Comparison of ENCODE assay signal across 8 mouse cellular contexts in genomic region chr6:117430876-117431781, GRCm38 (mm10).
A peak's percentile ranks its signal among the peaks of the same experiment; 100 is the strongest.
DNase-seq lines count a peak whose midpoint lies in the region; ATAC-seq lines count a peak whose summit lies in the region.

No protein-coding gene starts in this region.

- no peak overlapping the region for H3K9ac ChIP-seq in hindbrain, embryonic 16.5 days (ENCODE audit: low read depth, low read length)
- no peak overlapping the region for H3K9ac ChIP-seq in hindbrain, embryonic 11.5 days (ENCODE audit: low read depth, low read length)

- H3K4me3 ChIP-seq in hindbrain, embryonic 10.5 days = no peak overlapping the region
- no peak overlapping the region for H3K4me3 ChIP-seq in hindbrain, embryonic 16.5 days (ENCODE audit: low read length)
- H3K4me3 ChIP-seq in hindbrain, embryonic 11.5 days (ENCODE audit: low read depth, low read length) = no peak overlapping the region

- WGBS in hindbrain, embryonic 10.5 days = 74% methylated on average over 15 of the region's 15 CpGs
- WGBS in hindbrain, embryonic 16.5 days = 79% methylated on average over 15 of the region's 15 CpGs
- 78% methylated on average over 15 of the region's 15 CpGs for WGBS in hindbrain, embryonic 11.5 days

- no peaks in the 10 kb centered on the region for H3K36me3 ChIP-seq in hindbrain, embryonic 10.5 days
- H3K36me3 ChIP-seq in hindbrain, embryonic 16.5 days (ENCODE audit: control insufficient read depth, insufficient read depth, low read length) = no peaks in the 10 kb centered on the region
- no peaks in the 10 kb centered on the region for H3K36me3 ChIP-seq in hindbrain, embryonic 11.5 days (ENCODE audit: control insufficient read depth, insufficient read depth, low read length)

- peaks cover 40% of the 10 kb centered on the region for H3K4me1 ChIP-seq in hindbrain, embryonic 10.5 days (replicated peaks)
- H3K4me1 ChIP-seq in hindbrain, embryonic 16.5 days (ENCODE audit: control insufficient read depth, insufficient read depth, low read depth, low read length) = peaks cover 4% of the 10 kb centered on the region; the same call in 1 of the 2 replicates
- H3K4me1 ChIP-seq in hindbrain, embryonic 11.5 days (replicated peaks; ENCODE audit: control insufficient read depth, insufficient read depth, low read length) = no peaks in the 10 kb centered on the region

- H3K9me3 ChIP-seq in hindbrain, embryonic 10.5 days = no peaks in the 10 kb centered on the region
- no peaks in the 10 kb centered on the region for H3K9me3 ChIP-seq in hindbrain, embryonic 16.5 days (ENCODE audit: control insufficient read depth, low read length)
- H3K9me3 ChIP-seq in hindbrain, embryonic 11.5 days (ENCODE audit: control insufficient read depth, low read length) = no peaks in the 10 kb centered on the region

- peaks cover 3% of the 10 kb centered on the region; the same call in 1 of the 2 replicates for H3K27me3 ChIP-seq in hindbrain, embryonic 10.5 days (ENCODE audit: insufficient read depth, poor library complexity, severe bottlenecking)
- H3K27me3 ChIP-seq in hindbrain, embryonic 16.5 days (replicated peaks; ENCODE audit: control insufficient read depth, insufficient read depth, low read length) = no peaks in the 10 kb centered on the region
- no peaks in the 10 kb centered on the region for H3K27me3 ChIP-seq in hindbrain, embryonic 11.5 days (ENCODE audit: control insufficient read depth, insufficient read depth, low read length)

- H3K4me2 ChIP-seq in hindbrain, embryonic 16.5 days (ENCODE audit: low read length) = no peak overlapping the region
- H3K4me2 ChIP-seq in hindbrain, embryonic 11.5 days (replicated peaks; ENCODE audit: low read depth, low read length) = no peak overlapping the region

- ATAC-seq in hindbrain, embryonic 16.5 days = no peak
- no peak for ATAC-seq in hindbrain, embryonic 11.5 days (ENCODE audit: low FRiP score)

- H3K27ac ChIP-seq in hindbrain, embryonic 10.5 days = peak overlapping the region; percentile 35; the same call in 1 of the 2 replicates
- H3K27ac ChIP-seq in hindbrain, embryonic 16.5 days (ENCODE audit: low read depth, low read length) = no peak overlapping the region
- H3K27ac ChIP-seq in hindbrain, embryonic 11.5 days (ENCODE audit: low read depth, low read length) = no peak overlapping the region

- DNase-seq in hindbrain, embryonic 10.5 days (ENCODE audit: low spot score) = peak; percentile 28
- DNase-seq in MN1 (ENCODE audit: low spot score) = peak; percentile 21
- peak; percentile 5 to 9 for DNase-seq in gastrocnemius, adult 8-10 months (ENCODE audit: low spot score in 2 of 2)
- DNase-seq in layer of hippocampus, adult 9-11 months = peak; percentile 79
- peak; percentile 62 for DNase-seq in lung, postnatal 36 days
- DNase-seq in spleen, postnatal 14 days (ENCODE audit: low spot score in 2 of 2) = peak; percentile 22 to 36
- no peak for DNase-seq in hindbrain, embryonic 11.5 days (ENCODE audit: low spot score)
